Mouse (Mus musculus): ENCODE measurements at regions not wholly inside any gene's neighbourhood (a gene's known extent, or its start where the extent isn't known, plus 50 kb on each side); places are given as distances from the start of the nearest gene placed in this dataset.

DNA sequence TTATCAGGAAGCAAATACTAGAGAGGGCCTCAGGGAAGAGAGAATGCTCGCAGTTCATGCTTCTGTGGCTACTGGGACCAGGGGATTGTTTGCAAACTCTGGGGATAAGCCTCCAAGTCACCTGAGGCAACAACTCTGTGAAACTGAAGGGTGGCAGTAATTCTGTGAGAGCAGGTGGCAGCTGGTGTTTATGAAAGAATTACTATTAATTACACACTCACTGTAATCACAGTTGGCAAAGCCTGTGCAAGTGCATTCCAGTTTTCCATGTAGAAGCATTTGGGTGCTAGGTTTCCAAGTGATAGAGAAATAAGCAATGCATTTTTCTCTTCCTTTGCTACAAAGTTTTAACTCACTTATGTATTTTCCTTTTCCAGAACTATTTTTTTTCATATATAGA is 578.5 kb downstream of the Ets1 start:
- Histone ChIP-seq H3K4me1 (no peaks in the 10 kb centered on the region), H3K9ac (no peak overlapping the region), H3K4me2 (no peak overlapping the region), H3K36me3 (no peaks in the 10 kb centered on the region), H3K27me3 (replicated peaks) (no peaks in the 10 kb centered on the region), H3K4me3 (no peak overlapping the region), H3K27ac (no peak overlapping the region), H3K9me3 (replicated peaks) (no peaks in the 10 kb centered on the region)
- 48% methylated on average over 1 of the region's 1 CpGs for WGBS (ENCODE audit: insufficient replicate concordance)
- ATAC-seq, result no peak

DNA sequence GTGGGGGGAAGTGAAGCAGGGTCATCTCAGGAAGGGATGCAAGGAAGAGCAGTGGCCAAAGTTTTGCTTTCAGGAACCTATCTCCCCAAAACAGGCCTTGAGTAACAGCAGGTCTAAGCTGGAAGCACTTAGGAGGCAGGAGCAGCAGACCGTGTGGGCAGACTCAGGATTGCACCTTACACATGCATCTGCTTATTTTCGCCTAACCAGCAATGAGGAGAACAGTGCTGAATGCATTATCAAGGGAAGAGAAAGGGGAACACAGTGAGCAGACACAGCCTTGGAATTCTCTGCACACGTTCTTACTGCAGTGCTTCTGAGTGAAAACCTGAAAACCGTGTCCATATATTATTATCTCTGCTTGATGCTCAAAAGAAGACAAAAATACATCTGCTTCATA is 585.0 kb downstream of the Ets1 start:
- H3K27me3 ChIP-seq (replicated peaks), result no peaks in the 10 kb centered on the region
- no peak overlapping the region for H3K9ac ChIP-seq
- no peak for ATAC-seq
- no peaks in the 10 kb centered on the region for H3K9me3 ChIP-seq (replicated peaks)
- H3K27ac ChIP-seq, result no peak overlapping the region
- WGBS (ENCODE audit: insufficient replicate concordance), result 73% methylated on average over 4 of the region's 4 CpGs
- no peaks in the 10 kb centered on the region for H3K4me1 ChIP-seq
- no peak overlapping the region for H3K4me3 ChIP-seq
- no peaks in the 10 kb centered on the region for H3K36me3 ChIP-seq
- no peak overlapping the region for H3K4me2 ChIP-seq

GRCm38 (mm10) chr9:33222066-33222805 is 586.2 kb downstream of the Ets1 start:
- Histone ChIP-seq H3K4me2 (no peak overlapping the region), H3K27me3 (replicated peaks) (no peaks in the 10 kb centered on the region), H3K4me1 (no peaks in the 10 kb centered on the region), H3K9ac (no peak overlapping the region), H3K4me3 (no peak overlapping the region), H3K36me3 (no peaks in the 10 kb centered on the region), H3K9me3 (replicated peaks) (no peaks in the 10 kb centered on the region), H3K27ac (no peak overlapping the region)
- 68% methylated on average over 11 of the region's 11 CpGs for WGBS (ENCODE audit: insufficient replicate concordance)
- no peak for ATAC-seq

DNA sequence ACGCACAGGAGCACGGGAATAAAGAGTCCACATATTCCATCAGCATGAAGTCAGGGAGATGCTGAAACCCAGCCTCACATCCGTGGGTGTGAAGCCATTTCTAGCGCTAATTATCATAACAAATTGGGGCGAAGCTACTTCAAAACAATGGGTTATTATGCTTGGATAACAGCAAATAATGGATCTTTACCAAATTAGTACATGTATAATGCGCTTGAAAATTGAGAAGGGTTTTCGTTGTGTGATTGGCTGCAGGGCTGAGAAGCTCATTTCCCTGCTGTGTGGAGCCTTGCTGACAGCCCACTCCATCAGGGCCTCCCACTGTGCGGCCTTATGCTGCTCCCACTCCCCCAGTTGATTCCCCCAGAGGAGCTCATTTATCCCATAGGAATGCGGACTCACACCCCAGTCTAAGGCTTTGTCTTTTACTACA is 597.7 kb downstream of the Ets1 start:
- Histone ChIP-seq H3K4me2 (no peak overlapping the region), H3K9me3 (replicated peaks) (no peaks in the 10 kb centered on the region), H3K36me3 (no peaks in the 10 kb centered on the region), H3K4me1 (no peaks in the 10 kb centered on the region), H3K9ac (no peak overlapping the region), H3K27ac (no peak overlapping the region), H3K4me3 (no peak overlapping the region), H3K27me3 (replicated peaks) (no peaks in the 10 kb centered on the region)
- no peak for ATAC-seq
- WGBS (ENCODE audit: insufficient replicate concordance), result 42% methylated on average over 9 of the region's 9 CpGs

DNA sequence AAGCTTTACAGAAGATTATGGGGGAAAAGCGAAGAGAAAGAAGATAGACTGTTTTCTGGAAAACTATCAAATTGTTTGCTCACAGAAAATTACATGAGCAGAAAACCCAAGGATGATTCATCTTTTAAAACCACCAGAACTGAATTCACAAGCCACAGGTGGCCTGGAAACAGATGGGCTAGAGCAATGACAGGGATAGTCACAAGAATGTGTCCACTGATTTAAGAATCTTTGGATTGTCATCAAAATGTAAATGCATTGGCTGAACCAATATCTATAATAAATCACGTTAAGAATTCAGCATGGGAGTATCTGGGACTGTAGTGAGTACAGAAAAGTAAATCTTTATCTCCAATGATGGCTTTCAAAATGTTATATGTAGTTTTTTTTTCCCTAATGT is 602.2 kb downstream of the Ets1 start:
- H3K9ac ChIP-seq, result no peak overlapping the region
- no peaks in the 10 kb centered on the region for H3K27me3 ChIP-seq (replicated peaks)
- no peak overlapping the region for H3K27ac ChIP-seq
- H3K36me3 ChIP-seq, result no peaks in the 10 kb centered on the region
- ATAC-seq, result no peak
- H3K9me3 ChIP-seq (replicated peaks), result no peaks in the 10 kb centered on the region
- WGBS (ENCODE audit: insufficient replicate concordance), result 63% methylated on average over 2 of the region's 2 CpGs
- H3K4me3 ChIP-seq, result no peak overlapping the region
- H3K4me2 ChIP-seq, result no peak overlapping the region
- no peaks in the 10 kb centered on the region for H3K4me1 ChIP-seq

DNA sequence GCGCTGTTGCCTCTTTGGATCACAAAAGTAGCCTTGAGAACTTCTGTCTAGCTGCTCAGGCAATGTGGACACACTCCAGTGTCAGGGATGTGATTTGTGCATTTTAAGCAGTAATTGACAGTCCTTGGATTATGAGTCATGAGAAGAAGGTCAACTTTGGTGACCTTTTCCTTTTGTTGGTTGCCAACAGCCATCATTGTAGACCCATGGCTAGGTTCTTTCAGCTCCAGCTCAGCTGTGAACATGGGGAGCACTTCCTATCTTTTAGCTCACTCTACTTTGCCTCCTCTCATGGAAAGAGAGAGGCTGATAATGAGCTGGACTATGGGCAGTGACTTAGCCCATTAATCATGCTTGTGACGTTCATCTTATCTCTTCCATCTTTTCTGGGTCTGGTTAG is 602.8 kb downstream of the Ets1 start:
- H3K4me3 ChIP-seq, result no peak overlapping the region
- H3K9ac ChIP-seq, result no peak overlapping the region
- 43% methylated on average over 2 of the region's 2 CpGs for WGBS (ENCODE audit: insufficient replicate concordance)
- H3K36me3 ChIP-seq, result no peaks in the 10 kb centered on the region
- no peak overlapping the region for H3K27ac ChIP-seq
- no peaks in the 10 kb centered on the region for H3K27me3 ChIP-seq (replicated peaks)
- H3K4me1 ChIP-seq, result no peaks in the 10 kb centered on the region
- H3K4me2 ChIP-seq, result no peak overlapping the region
- no peaks in the 10 kb centered on the region for H3K9me3 ChIP-seq (replicated peaks)
- no peak for ATAC-seq

DNA sequence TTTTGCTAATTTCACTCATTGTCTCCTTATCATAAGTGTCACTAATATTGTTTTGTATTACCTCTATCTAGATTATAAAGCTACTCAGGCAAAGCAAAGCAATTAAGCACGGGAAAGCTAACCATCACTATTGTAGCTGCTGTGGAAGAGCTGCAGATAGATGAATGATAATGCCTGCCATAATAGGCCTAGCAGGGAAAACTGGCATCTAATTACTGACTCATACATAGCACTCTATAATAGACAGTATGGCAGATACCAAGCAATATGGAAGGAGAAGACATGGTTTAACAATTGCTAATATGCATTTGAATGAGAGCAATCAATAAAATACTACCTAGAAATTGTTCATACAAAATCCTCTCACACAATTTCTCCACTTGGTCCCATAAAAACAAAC is 604.5 kb downstream of the Ets1 start:
- WGBS (ENCODE audit: insufficient replicate concordance), result 47% methylated on average over 1 of the region's 1 CpGs

GRCm38 (mm10) chr9:33240914-33241635 is 605.1 kb downstream of the Ets1 start:
- Histone ChIP-seq H3K36me3 (no peaks in the 10 kb centered on the region), H3K27me3 (replicated peaks) (no peaks in the 10 kb centered on the region), H3K9ac (no peak overlapping the region), H3K4me2 (no peak overlapping the region), H3K9me3 (replicated peaks) (no peaks in the 10 kb centered on the region), H3K4me3 (no peak overlapping the region), H3K27ac (no peak overlapping the region), H3K4me1 (no peaks in the 10 kb centered on the region)
- ATAC-seq, result 0 out of 2 replicates have a peak, but pooled peaks have one; percentile 44
- 31% methylated on average over 3 of the region's 3 CpGs for WGBS (ENCODE audit: insufficient replicate concordance)

More for the DNA sequence above, 604.5 kb downstream of the Ets1 start:
- no peak overlapping the region for H3K4me3 ChIP-seq
- no peaks in the 10 kb centered on the region for H3K9me3 ChIP-seq (replicated peaks)
- H3K27me3 ChIP-seq (replicated peaks), result no peaks in the 10 kb centered on the region
- H3K4me2 ChIP-seq, result no peak overlapping the region
- H3K27ac ChIP-seq, result no peak overlapping the region
- H3K4me1 ChIP-seq, result no peaks in the 10 kb centered on the region
- ATAC-seq, result no peak
- no peak overlapping the region for H3K9ac ChIP-seq
- no peaks in the 10 kb centered on the region for H3K36me3 ChIP-seq

DNA sequence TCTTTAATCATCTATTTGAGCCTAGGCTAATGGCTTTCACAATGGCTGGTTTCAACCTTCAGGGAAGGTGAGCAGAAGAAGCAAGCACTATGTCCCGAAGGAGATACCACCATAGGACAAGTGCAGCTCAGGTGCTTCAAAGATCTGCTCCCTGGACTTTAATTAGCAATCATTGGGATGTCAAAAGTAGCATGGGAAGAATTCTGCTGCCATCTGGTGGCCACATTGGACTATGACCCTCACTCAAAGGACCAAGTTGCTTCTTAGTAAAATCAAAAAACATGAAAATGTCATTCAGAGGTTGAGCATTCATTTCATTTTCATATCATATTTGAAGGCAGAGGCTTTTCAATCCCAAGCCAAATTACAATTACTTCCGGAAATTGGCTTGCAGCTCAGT is 610.9 kb downstream of the Ets1 start:
- H3K9me3 ChIP-seq (replicated peaks), result no peaks in the 10 kb centered on the region
- H3K4me1 ChIP-seq, result no peaks in the 10 kb centered on the region
- 6% methylated on average over 2 of the region's 2 CpGs for WGBS (ENCODE audit: insufficient replicate concordance)
- H3K27ac ChIP-seq, result no peak overlapping the region
- ATAC-seq, result no peak
- no peaks in the 10 kb centered on the region for H3K36me3 ChIP-seq
- no peak overlapping the region for H3K9ac ChIP-seq
- H3K27me3 ChIP-seq (replicated peaks), result no peaks in the 10 kb centered on the region
- no peak overlapping the region for H3K4me2 ChIP-seq
- H3K4me3 ChIP-seq, result no peak overlapping the region

DNA sequence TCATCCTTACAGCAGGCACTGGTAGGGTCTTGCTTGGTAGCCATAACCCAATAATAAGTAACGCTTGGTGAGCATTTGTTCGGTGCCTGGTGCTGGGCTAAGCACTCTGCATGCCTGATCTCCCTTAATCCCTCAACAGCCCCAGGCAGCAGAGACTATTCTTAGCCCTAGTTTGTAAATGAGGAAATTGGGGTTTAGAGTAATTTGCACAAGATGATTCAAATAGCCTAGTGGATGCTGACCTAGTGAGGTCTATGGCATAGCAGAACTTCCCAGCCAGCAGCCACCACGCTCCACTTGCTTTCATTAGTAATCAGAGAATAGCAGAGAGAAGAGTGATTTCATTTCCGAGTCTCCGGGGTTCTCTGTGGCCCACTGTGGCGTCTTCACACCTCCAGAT is 622.2 kb downstream of the Ets1 start:
- H3K4me2 ChIP-seq, result no peak overlapping the region
- WGBS (ENCODE audit: insufficient replicate concordance), result 55% methylated on average over 6 of the region's 6 CpGs
- H3K4me3 ChIP-seq, result no peak overlapping the region
- H3K9ac ChIP-seq, result no peak overlapping the region
- no peak overlapping the region for H3K27ac ChIP-seq
- no peak for ATAC-seq
- H3K36me3 ChIP-seq, result no peaks in the 10 kb centered on the region
- H3K27me3 ChIP-seq (replicated peaks), result no peaks in the 10 kb centered on the region
- H3K9me3 ChIP-seq (replicated peaks), result no peaks in the 10 kb centered on the region
- H3K4me1 ChIP-seq, result no peaks in the 10 kb centered on the region

DNA sequence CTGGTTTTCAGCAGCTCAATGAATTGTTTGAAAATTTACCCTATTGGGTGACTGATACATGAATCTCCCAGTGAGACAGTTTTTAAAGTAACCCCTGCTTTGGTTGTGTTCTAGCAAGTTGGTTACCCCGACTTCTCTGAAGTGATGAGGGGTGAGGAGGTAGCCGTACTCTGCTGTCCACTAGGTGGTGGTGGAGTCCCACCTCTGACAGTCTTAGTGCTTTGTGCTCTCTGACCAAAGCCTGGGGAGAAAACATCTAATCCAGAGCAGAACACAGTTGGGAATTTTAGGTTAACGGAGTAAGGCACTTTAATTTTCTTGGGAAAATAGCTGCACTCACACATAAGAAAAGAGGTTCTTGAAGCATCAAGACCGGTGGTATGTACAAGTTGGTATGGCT is 624.1 kb downstream of the Ets1 start:
- Histone ChIP-seq H3K4me1 (no peaks in the 10 kb centered on the region), H3K36me3 (no peaks in the 10 kb centered on the region), H3K27ac (no peak overlapping the region), H3K4me2 (no peak overlapping the region), H3K4me3 (no peak overlapping the region), H3K9ac (no peak overlapping the region), H3K9me3 (replicated peaks) (no peaks in the 10 kb centered on the region), H3K27me3 (replicated peaks) (no peaks in the 10 kb centered on the region)
- 19% methylated on average over 4 of the region's 4 CpGs for WGBS (ENCODE audit: insufficient replicate concordance)
- no peak for ATAC-seq

DNA sequence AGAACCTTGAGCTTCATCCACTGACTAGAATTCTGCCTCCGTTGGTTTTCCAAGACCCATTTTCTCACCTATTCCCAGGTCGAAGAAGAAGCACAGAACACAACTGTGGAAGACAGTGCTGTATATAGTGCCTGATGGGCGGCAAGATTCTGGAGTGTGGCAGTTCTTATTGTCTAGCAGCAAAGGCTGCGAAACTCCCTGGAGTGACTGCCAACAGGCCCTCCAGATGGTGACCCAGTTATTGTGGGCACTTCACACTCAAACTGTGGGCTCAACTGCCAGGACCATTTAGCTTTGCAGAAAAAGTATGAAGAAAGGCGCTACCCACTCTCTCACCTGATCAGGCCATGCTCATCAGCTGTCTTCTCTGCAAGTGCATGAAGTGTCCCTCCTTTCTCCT is 653.4 kb downstream of the Ets1 start:
- Histone ChIP-seq H3K4me3 (no peak overlapping the region), H3K4me2 (no peak overlapping the region), H3K4me1 (no peaks in the 10 kb centered on the region), H3K36me3 (no peaks in the 10 kb centered on the region), H3K27ac (no peak overlapping the region), H3K9ac (no peak overlapping the region), H3K27me3 (replicated peaks) (no peaks in the 10 kb centered on the region), H3K9me3 (replicated peaks) (no peaks in the 10 kb centered on the region)
- ATAC-seq, result no peak
- WGBS (ENCODE audit: insufficient replicate concordance), result 60% methylated on average over 5 of the region's 5 CpGs

DNA sequence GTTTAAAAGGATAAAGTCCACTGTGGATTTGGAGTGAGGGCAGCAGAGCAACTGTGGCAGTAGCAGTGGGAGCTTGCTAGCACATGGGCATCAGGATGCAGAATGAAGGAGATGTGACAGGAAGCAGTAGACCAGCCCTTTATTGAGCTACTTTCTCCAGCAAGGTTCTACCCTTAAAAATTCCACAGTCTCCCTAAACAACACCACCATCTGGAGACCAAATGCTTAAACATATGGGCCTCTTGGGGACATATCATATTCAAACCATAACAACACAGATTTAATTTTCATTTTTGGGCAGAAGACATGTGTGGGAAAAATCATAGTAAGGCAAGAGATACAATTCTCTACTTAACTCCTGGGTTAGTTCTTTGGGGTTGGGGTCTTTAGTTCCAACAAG is 656.1 kb downstream of the Ets1 start:
- H3K9ac ChIP-seq, result no peak overlapping the region
- no peak for ATAC-seq

More for the DNA sequence above, 656.1 kb downstream of the Ets1 start:
- Histone ChIP-seq H3K4me1 (no peaks in the 10 kb centered on the region), H3K27me3 (replicated peaks) (no peaks in the 10 kb centered on the region), H3K4me2 (no peak overlapping the region), H3K27ac (no peak overlapping the region), H3K36me3 (no peaks in the 10 kb centered on the region), H3K9me3 (replicated peaks) (no peaks in the 10 kb centered on the region), H3K4me3 (no peak overlapping the region)
